Mouse (Mus musculus): ENCODE results near the gene Gnmt.

Gene Gnmt

DNA sequence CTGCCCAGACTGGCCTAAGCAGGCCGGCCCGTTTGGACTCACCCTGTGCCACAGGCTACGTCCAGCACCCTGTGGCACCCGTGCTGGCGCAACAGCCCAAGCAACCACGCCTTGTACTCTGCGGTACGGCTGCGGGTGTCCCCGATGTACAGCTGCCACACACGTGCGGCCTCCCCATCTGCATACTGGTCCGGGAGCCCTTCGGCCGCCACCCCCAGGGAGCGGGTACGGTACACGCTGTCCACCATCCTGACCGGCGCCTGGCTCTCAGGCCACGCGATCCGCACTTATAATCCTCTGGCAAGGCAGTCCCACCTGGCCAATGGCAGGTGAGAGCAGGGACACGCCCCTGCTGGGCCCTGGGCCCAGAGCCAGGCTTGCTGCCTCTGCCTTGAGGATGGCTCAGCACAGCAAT is at the start of gene Gnmt:
Gene Gnmt (minus strand): TSS at position 265 of the 415 bp plus-strand sequence.
- no peak for TF ChIP-seq GATA4 (IDR thresholded peaks at IDR 0.05; ENCODE audit: insufficient replicate concordance, low read length)

DNA sequence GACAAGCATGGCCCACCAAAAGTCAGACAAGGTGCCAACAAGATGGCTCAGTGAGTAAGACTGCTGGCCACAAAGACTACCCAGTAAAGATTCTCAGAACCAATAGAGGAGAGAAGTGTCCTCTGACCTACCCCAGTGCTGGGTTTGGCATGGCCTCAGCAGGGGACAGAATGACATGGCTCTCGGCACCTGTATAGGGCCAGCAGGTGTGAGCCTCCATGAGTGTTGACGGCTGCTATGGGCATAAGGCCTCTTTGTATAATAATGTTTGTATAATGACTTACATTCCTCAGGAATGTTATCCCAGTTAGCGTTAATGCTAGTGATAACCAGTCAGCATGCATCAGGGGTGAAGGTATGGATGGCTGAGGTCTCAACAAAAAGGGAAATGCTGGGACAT is 47.1 kb upstream of the Gnmt start:
- no peak for TF ChIP-seq GATA4 (IDR thresholded peaks at IDR 0.05; ENCODE audit: insufficient replicate concordance, low read length)

DNA sequence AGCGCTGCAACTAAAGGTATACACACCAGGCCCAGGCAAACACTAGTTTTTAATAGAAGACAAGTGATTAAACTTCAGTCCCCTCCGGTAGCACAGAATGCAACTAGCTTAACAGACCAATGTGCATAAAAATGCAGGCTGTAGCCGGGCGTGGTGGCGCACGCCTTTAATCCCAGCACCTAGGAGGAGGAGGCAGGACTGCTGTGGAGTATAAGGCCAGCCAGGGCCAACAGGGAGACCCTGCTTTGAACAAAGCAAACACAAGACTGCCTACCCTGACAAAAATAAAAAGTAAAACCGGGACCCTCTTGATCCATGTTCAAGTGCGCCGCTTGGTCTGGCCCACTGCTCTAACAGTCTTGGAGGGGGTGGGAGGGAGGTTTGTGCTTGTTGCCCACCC is 46.1 kb upstream of the Gnmt start:
- TF ChIP-seq GATA4 (IDR thresholded peaks at IDR 0.05; ENCODE audit: insufficient replicate concordance, low read length), result no peak

DNA sequence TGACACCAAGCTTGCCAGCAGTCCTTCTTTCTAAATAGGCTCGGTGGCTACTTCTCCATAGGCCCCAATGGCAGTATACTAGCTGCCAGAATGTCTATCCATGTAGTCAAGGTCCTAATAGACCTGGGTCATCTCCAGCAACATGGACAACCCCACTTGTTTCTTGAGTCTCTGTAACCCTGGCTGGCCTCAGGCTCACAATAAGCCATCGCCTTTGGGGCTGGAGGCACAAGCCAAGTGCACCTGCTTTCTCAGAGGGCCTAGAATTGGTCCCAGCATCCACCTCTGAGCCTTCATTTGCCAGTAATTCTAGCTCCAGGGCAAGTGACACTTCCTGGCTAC is 45.1 kb upstream of the Gnmt start:
- no peak for TF ChIP-seq GATA4 (IDR thresholded peaks at IDR 0.05; ENCODE audit: insufficient replicate concordance, low read length)

DNA sequence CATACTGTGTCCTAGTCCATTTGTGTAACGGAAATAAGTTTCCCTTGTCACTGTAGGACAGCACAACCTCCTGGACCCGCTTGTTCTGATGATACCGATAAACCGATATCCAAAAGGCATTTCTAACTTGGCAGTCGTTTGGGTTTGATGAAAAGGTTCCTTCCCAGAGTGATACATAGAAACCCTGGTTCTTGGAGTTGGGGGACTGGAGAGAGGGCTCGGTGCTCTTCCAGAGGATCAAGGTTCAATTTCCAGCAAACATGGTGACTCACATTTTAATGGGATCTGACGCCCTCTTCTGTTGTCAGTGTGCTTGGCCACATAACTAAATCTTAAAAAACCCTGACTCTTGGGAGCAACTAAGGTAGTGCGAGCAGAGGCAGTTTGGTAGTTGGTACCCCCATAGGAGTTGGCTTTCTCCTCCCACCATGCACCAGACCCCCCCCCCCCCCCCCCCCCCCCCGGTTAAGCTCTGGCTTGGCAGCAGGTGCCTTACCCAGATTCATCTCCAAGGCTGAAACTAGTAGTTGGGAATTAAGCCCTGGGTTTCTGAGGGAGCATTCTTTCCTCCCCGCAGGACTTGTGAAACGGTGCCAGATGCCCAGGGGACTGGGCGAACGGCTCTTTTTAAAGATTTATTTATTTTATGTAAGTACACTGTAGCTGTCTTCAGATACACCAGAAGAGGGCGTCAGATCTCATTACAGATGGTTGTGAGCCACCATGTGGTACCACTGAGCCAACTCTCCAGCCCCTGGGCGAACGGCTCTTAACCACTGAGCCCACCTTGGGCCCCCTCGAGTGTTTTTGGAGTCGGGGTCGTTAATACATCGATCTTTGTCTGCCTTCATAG is 44.5 kb upstream of the Gnmt start:
- TF ChIP-seq GATA4 (IDR thresholded peaks at IDR 0.05; ENCODE audit: insufficient replicate concordance, low read length), result no peak

DNA sequence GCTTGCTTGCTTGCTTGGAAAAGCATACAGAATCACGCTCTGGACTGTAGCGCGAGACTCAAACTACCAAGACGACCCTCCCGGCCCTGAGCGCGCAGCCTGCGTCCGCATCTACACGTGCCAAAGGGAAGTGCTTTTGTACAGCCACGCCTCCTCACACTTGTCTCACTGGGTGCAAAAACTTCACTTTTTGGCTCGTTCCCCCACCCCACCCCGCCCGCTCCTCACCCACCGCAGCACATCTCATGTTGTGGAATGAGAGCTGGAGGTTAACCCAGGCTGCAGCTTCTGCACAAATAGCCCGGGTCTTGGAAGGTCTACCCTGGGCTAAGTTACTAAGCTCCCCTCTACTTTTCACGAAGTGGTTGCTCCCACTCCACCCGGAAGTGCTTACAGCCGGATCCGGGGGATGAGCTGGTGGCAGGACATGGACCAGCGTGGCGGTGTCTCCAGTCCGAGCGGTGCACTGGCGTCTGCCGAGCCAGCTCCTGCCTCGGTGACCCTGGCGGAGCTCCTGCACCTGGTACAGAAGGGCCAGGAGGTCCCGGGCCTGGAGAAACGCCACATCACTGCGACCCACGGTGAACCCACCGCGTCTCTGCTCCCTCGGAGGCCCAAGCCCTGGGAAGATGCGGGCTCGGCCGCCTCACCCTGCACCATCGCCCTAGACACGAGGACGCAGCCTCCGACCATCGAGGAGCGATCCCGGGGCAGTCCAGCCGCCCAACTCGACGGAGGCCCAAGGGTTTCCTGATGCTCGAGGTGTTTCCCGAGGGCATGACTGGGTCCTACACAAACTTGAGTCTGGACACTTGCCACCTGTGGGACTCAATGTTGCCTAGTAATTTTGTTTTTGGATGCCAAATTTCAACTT is 43.7 kb upstream of the Gnmt start, which contains the start of gene 2310039H08Rik:
Gene 2310039H08Rik (plus strand): TSS at position 232 of the 874 bp plus-strand sequence.
- no peak for TF ChIP-seq GATA4 (IDR thresholded peaks at IDR 0.05; ENCODE audit: insufficient replicate concordance, low read length)

DNA sequence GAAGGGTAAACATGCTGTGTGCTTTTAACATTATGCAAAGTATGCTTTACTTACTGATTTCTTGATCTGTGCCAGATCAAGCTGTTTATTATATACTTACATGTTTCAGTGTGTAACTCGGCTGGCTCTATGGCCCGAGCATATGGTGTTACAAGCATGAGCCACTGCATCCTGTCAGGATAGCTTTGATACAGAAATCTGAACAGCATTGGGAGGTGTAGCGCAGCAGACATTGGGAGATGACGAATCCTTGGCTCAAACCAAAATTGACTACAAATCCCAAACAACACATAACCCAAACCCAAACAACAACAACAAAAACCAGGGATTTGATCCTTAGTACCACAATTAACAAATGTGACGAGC is 43.1 kb upstream of the Gnmt start:
- no peak for TF ChIP-seq GATA4 (IDR thresholded peaks at IDR 0.05; ENCODE audit: insufficient replicate concordance, low read length)

DNA sequence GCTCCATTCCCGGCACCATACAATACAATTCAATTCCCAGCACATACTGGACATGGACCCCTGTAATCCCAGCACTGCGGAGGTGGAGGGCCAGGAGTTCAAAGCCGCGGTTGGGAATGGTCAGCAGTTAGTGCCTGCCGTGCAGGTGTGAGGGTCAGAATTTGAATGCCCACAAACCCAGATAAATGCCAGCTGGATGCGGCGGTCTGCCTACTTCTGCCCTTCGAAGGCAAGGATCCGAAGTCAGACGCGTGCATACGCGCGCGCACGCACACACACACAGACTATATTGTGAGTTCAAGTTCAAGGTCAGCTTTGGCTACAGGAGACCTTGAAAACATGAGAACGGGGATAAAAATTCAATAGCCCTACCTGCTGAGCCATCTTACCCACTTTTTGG is 42.6 kb upstream of the Gnmt start:
- TF ChIP-seq GATA4 (IDR thresholded peaks at IDR 0.05; ENCODE audit: insufficient replicate concordance, low read length), result no peak

DNA sequence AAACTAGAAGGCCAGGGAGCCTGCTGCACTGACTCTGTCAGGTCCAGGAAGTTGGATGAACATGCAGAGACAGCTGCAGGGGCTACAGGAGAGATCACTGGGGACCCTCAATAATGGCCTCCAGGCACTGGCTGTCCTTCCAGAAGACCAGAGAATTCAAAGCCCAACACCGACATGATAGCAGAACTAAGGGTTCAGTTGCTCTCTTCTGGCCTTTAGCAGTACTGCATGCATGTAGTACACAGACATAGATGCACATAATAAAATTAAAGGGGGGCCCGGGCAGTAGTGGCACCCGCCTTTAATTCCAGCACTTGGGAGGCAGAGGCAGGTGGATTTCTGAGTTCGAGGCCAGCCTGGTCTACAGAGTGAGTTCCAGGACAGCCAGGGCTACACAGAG is 42.1 kb upstream of the Gnmt start:
- TF ChIP-seq GATA4 (IDR thresholded peaks at IDR 0.05; ENCODE audit: insufficient replicate concordance, low read length), result no peak

DNA sequence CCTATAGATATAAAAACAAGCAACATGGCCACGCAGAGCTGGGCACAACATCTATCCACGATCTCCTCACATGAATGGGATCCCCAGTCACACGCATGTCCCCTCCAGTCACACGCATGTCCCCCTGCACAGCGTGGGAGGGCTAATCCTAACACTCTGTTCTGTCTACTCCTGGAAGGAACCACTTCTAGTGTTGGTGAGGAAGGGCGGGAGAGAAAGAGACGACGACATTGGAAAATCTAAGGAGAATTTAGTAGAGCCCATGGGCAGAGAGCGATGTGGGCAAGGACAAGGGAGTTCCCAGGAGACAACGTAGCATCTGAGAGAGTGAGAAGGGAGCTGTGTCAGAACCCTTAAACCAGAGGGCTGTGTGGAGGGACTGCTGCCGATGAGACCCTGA is 41.6 kb upstream of the Gnmt start:
- TF ChIP-seq GATA4 (IDR thresholded peaks at IDR 0.05; ENCODE audit: insufficient replicate concordance, low read length), result no peak

DNA sequence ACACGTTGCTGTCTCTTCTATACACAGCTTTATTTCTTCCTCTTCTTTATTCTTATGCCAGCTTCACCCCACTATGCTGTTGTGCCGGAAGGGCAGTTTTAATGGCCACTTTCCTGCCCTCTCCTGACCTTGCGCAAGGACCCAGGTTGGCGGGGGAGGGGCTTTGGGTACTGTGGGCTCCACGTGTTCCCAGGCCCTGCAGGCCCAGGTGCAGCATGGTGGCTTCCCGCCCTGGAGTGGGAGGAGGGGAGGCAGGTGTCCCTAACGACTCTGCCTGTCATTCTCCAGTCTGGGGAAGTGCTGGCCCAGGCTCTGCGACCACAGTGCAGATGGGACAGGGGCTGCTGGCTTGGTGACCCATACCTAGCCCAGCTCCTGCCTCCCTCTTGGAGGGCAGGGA is 38.9 kb upstream of the Gnmt start:
- TF ChIP-seq GATA4 (IDR thresholded peaks at IDR 0.05; ENCODE audit: insufficient replicate concordance, low read length), result no peak

DNA sequence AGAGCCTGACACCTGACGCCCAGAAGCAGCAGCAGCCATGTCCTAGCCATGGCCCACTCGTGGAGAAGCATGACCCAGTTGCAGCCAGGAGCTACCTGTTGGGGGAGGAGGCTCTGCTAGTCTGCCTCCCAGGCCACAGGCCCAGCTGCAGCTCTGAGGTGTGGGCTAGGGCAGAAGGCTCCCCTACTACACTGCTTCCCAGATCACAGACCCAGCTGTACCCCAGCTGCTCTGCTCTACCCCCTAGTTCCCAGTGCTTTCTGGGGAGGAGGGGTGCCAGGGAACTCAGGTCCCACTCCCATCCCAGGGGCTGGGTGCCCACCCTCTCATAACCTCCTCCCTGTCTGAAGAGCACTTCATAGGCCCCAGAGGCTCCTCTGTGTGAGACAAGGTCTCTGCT is 34.6 kb upstream of the Gnmt start, which contains the start of gene Ptcra:
Gene Ptcra (minus strand): TSS at position 169 of the 400 bp plus-strand sequence.
- TF ChIP-seq GATA4 (IDR thresholded peaks at IDR 0.05; ENCODE audit: insufficient replicate concordance, low read length), result no peak

DNA sequence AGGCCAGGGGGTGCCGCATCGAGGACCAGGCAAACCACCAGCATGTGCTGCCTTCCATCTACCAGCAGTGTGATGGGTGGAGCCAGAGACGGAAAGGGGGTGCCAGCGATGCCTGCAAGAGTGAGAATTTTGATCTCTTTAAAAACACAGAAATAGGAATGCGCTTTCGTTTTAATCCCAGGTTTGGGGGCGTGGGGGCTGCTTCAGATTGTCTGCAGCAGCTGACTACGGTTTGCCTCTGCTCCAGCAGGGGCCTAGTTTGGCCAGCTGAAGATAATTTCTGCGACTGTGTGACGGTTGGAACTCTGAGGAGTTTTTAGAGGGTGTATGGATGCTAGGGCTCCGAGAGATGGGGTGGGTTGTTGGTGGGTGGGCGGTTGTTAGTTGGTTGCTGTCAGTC is 29.8 kb upstream of the Gnmt start:
- TF ChIP-seq GATA4 (IDR thresholded peaks at IDR 0.05; ENCODE audit: insufficient replicate concordance, low read length), result no peak

DNA sequence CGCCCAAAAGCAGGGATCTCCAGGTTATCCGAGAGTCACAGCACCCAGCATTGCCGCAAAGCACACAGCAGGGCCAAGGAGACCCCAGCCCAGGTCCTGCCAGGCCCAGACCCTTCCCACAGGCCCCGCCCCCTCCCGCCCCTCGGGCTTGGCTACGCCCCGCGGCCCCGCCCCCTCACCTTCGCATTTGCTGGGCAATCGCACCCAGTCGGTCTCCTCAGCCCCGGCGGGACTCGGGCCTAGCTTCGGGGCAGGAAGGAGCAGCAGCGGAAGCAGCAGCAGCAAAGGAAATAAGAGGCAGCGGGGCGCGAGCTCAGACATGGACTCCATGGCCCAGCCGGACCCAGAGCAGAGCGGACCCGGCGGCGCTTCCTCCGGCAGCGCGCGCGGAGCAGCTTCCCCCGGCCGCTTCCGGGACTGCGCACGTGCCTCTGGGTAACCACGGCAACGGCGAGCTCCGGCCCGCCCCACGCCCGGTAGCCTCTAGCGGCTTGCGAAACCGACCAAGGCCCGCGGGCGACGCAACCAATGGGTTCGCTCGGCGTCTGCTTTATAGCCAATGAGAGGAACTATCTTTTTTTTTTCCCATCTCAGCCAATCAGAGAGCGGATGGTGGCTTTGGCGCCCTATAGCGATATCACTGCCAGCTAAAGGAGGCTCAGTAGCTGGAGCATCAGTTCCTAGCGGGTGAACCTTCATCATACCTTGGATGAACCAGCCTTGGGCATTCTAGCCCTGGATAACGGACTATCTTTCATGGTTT is 23.0 kb upstream of the Gnmt start, which contains the start of gene Cnpy3:
Gene Cnpy3 (minus strand): TSS at position 421 of the 763 bp plus-strand sequence.
- peak; percentile 13; the same call in 1 of the 2 replicates for TF ChIP-seq GATA4 (IDR thresholded peaks at IDR 0.05; ENCODE audit: insufficient replicate concordance, low read length)

All from liver, adult (tissue).